Mouse (Mus musculus) hindbrain, embryonic 10.5 days (tissue): ENCODE measurements around the gene Nat14. TPM values are rescaled to one million over a fixed set of nuclear protein-coding genes. Genes with fewer than 3 reads are reported as not detected.
A peak's percentile ranks its signal among the peaks of the same experiment; 100 is the strongest.

Experiments used
- DNase-seq: peaks from one replicate; pipeline ENCODE4 v3.0.0-alpha.2; 2017; ENCODE audit warnings: low spot score
- H3K27ac ChIP-seq: fragments of 300-500 bp; sonication (generic); 2 replicates; pipeline ENCODE4 v1.5.1; 2016; ENCODE audit warnings: mild to moderate bottlenecking, moderate library complexity
- H3K27me3 ChIP-seq: fragments of 300-500 bp; sonication (generic); 2 replicates; pipeline ENCODE4 v1.6.1; 2016; ENCODE audit warnings: mild to moderate bottlenecking; ENCODE audit not compliant: poor library complexity, insufficient read depth, severe bottlenecking
- H3K36me3 ChIP-seq: fragments of 300-500 bp; sonication (generic); 2 replicates; pipeline ENCODE4 v1.6.1; 2016; ENCODE audit warnings: mild to moderate bottlenecking, moderate library complexity
- H3K4me1 ChIP-seq: fragments of 300-500 bp; sonication (generic); replicated peaks from 2 replicates; pipeline ENCODE4 v1.6.1; 2016; ENCODE audit warnings: mild to moderate bottlenecking
- H3K4me3 ChIP-seq: fragments of 300-500 bp; sonication (generic); 2 replicates; pipeline ENCODE4 v1.5.1; 2016; ENCODE audit warnings: mild to moderate bottlenecking, moderate library complexity
- H3K9me3 ChIP-seq: fragments of 300-500 bp; sonication (generic); 2 replicates; pipeline ENCODE4 v1.6.1; 2016; ENCODE audit warnings: mild to moderate bottlenecking, moderate library complexity
- WGBS: fragments of 180-500 bp; shearing (Covaris S2); methylation state at CpG from one replicate; pipeline ENCODE4 v1.1.7; 2016; 5-methylcytosine and 5-hydroxymethylcytosine counted together
- polyA plus RNA-seq: library from polyadenylated mRNA; unstranded; fragments of >200 nt; fragmentation: Nextera tagmentation; extraction: Ambion mirVana; gene quantifications from 2 replicates; pipeline ENCODE4 v1.2.1, GENCODE M21; 2016

Gene Nat14
- polyA plus RNA-seq, 1 experiment from 2014 or later, result 9.6 TPM

GRCm38 (mm10) chr7:4906466-4906950 is 15.3 kb upstream of the Nat14 start, which contains the start of gene Gm36210:
TSS of gene Gm36210 (minus strand) at chr7:4906516.
- H3K27me3 ChIP-seq, result no peaks in the 10 kb centered on the region
- H3K4me3 ChIP-seq, result no peak within 1 kb of the TSS
- no peak for DNase-seq
- no peak within 1 kb of the TSS for H3K27ac ChIP-seq
- WGBS, result 68% methylated on average over 10 of the region's 10 CpGs
- peaks cover 6% of the 10 kb centered on the region; the same call in 1 of the 2 replicates for H3K9me3 ChIP-seq
- H3K4me1 ChIP-seq, result 0 out of 2 replicates have a peak, but pooled peaks cover 2% of the 10 kb centered on the region
- H3K36me3 ChIP-seq, result no peaks in the 10 kb centered on the region

GRCm38 (mm10) chr7:4911561-4911960 is 10.3 kb upstream of the Nat14 start:
- no peak overlapping the region for H3K27ac ChIP-seq
- H3K4me3 ChIP-seq, result no peak overlapping the region
- peaks cover 14% of the 10 kb centered on the region for H3K4me1 ChIP-seq
- H3K36me3 ChIP-seq, result no peaks in the 10 kb centered on the region
- WGBS, result 31% methylated on average over 9 of the region's 9 CpGs
- DNase-seq, result peak; percentile 75
- no peaks in the 10 kb centered on the region for H3K9me3 ChIP-seq
- no peaks in the 10 kb centered on the region for H3K27me3 ChIP-seq

GRCm38 (mm10) chr7:4912248-4912647 is 9.6 kb upstream of the Nat14 start:
- WGBS, result 59% methylated on average over 5 of the region's 5 CpGs

GRCm38 (mm10) chr7:4915007-4915665 is 6.7 kb upstream of the Nat14 start, which contains the start of gene Zfp628:
TSS of gene Zfp628 (plus strand) at chr7:4915217.
- peak; percentile 94 for DNase-seq
- Histone ChIP-seq H3K9me3 (0 out of 2 replicates have a peak, but pooled peaks cover 3% of the 10 kb centered on the region), H3K4me3 (peak within 1 kb of the TSS; percentile 81), H3K36me3 (peaks cover 30% of the 10 kb centered on the region), H3K4me1 (peaks cover 17% of the 10 kb centered on the region), H3K27me3 (no peaks in the 10 kb centered on the region), H3K27ac (peak within 1 kb of the TSS; percentile 100)
- under 1% methylated on average over 56 of the region's 56 CpGs for WGBS

More at GRCm38 (mm10) chr7:4912248-4912647, 9.6 kb upstream of the Nat14 start:
- H3K27ac ChIP-seq, result no peak overlapping the region
- no peak overlapping the region for H3K4me3 ChIP-seq
- peaks cover 2% of the 10 kb centered on the region for H3K36me3 ChIP-seq
- no peaks in the 10 kb centered on the region for H3K9me3 ChIP-seq
- H3K27me3 ChIP-seq, result no peaks in the 10 kb centered on the region
- H3K4me1 ChIP-seq, result peaks cover 17% of the 10 kb centered on the region
- no peak for DNase-seq

GRCm38 (mm10) chr7:4915669-4916416 is 6.0 kb upstream of the Nat14 start:
- WGBS, result 27% methylated on average over 14 of the region's 14 CpGs
- peaks cover 23% of the 10 kb centered on the region for H3K4me1 ChIP-seq
- peak overlapping the region; percentile 81 for H3K4me3 ChIP-seq
- peak overlapping the region; percentile 100 for H3K27ac ChIP-seq
- H3K27me3 ChIP-seq, result no peaks in the 10 kb centered on the region
- no peak for DNase-seq
- H3K36me3 ChIP-seq, result peaks cover 37% of the 10 kb centered on the region
- 0 out of 2 replicates have a peak, but pooled peaks cover 3% of the 10 kb centered on the region for H3K9me3 ChIP-seq

- H3K4me3 ChIP-seq, result no peak overlapping the region
- H3K4me1 ChIP-seq, result peaks cover 40% of the 10 kb centered on the region
- H3K27me3 ChIP-seq, result no peaks in the 10 kb centered on the region
- no peak overlapping the region for H3K27ac ChIP-seq
- peaks cover 46% of the 10 kb centered on the region for H3K36me3 ChIP-seq
- 92% methylated on average over 2 of the region's 2 CpGs for WGBS
- no peak for DNase-seq
- 0 out of 2 replicates have a peak, but pooled peaks cover 3% of the 10 kb centered on the region for H3K9me3 ChIP-seq
Measured at GRCm38 (mm10) chr7:4917494-4917893, 4.3 kb upstream of the Nat14 start.

GRCm38 (mm10) chr7:4918681-4919080 is 3.1 kb upstream of the Nat14 start:
- no peak for DNase-seq
- peaks cover 46% of the 10 kb centered on the region for H3K36me3 ChIP-seq
- no peaks in the 10 kb centered on the region for H3K27me3 ChIP-seq
- no peak overlapping the region for H3K27ac ChIP-seq
- H3K9me3 ChIP-seq, result 0 out of 2 replicates have a peak, but pooled peaks cover 3% of the 10 kb centered on the region
- H3K4me1 ChIP-seq, result peaks cover 52% of the 10 kb centered on the region
- WGBS, result 94% methylated on average over 15 of the region's 15 CpGs
- H3K4me3 ChIP-seq, result peak overlapping the region; percentile 9; the same call in 1 of the 2 replicates

- Histone ChIP-seq H3K27me3 (no peaks in the 10 kb centered on the region), H3K27ac (no peak overlapping the region), H3K4me3 (peak overlapping the region; percentile 9; the same call in 1 of the 2 replicates), H3K9me3 (peaks cover 3% of the 10 kb centered on the region; the same call in 1 of the 2 replicates), H3K36me3 (peaks cover 46% of the 10 kb centered on the region), H3K4me1 (peaks cover 56% of the 10 kb centered on the region)
- DNase-seq, result no peak
- 85% methylated on average over 21 of the region's 21 CpGs for WGBS
Measured at GRCm38 (mm10) chr7:4919096-4919495, 2.7 kb upstream of the Nat14 start.

GRCm38 (mm10) chr7:4919971-4920370 is 1.9 kb upstream of the Nat14 start:
- 84% methylated on average over 21 of the region's 21 CpGs for WGBS
- peaks cover 3% of the 10 kb centered on the region; the same call in 1 of the 2 replicates for H3K9me3 ChIP-seq

GRCm38 (mm10) chr7:4920496-4920895 is 1.3 kb upstream of the Nat14 start:
- 93% methylated on average over 19 of the region's 19 CpGs for WGBS
- peaks cover 46% of the 10 kb centered on the region for H3K36me3 ChIP-seq
- H3K27me3 ChIP-seq, result no peaks in the 10 kb centered on the region
- H3K27ac ChIP-seq, result peak overlapping the region; percentile 90; the same call in 1 of the 2 replicates
- H3K9me3 ChIP-seq, result peaks cover 3% of the 10 kb centered on the region; the same call in 1 of the 2 replicates
- peak overlapping the region; percentile 11; the same call in 1 of the 2 replicates for H3K4me3 ChIP-seq
- H3K4me1 ChIP-seq, result peaks cover 66% of the 10 kb centered on the region
- DNase-seq, result no peak

More at GRCm38 (mm10) chr7:4919971-4920370, 1.9 kb upstream of the Nat14 start:
- Histone ChIP-seq H3K4me3 (no peak overlapping the region), H3K4me1 (peaks cover 61% of the 10 kb centered on the region), H3K36me3 (peaks cover 46% of the 10 kb centered on the region), H3K27me3 (no peaks in the 10 kb centered on the region), H3K27ac (no peak overlapping the region)
- DNase-seq, result no peak

- Histone ChIP-seq H3K4me3 (peak overlapping the region; percentile 57; the same call in 1 of the 2 replicates), H3K27me3 (no peaks in the 10 kb centered on the region), H3K4me1 (peaks cover 67% of the 10 kb centered on the region), H3K36me3 (peaks cover 46% of the 10 kb centered on the region), H3K9me3 (peaks cover 3% of the 10 kb centered on the region; the same call in 1 of the 2 replicates), H3K27ac (peak overlapping the region; percentile 90)
- 62% methylated on average over 23 of the region's 23 CpGs for WGBS
- no peak for DNase-seq
Measured at GRCm38 (mm10) chr7:4920976-4921823, 628 bp upstream of the Nat14 start.

GRCm38 (mm10) chr7:4922508-4922907 is 680 bp downstream of the Nat14 start:
- no peaks in the 10 kb centered on the region for H3K27me3 ChIP-seq
- peaks cover 73% of the 10 kb centered on the region for H3K4me1 ChIP-seq
- peak overlapping the region; percentile 57 for H3K4me3 ChIP-seq
- H3K27ac ChIP-seq, result peak overlapping the region; percentile 90
- H3K9me3 ChIP-seq, result peaks cover 3% of the 10 kb centered on the region; the same call in 1 of the 2 replicates
- under 1% methylated on average over 14 of the region's 14 CpGs for WGBS
- peaks cover 42% of the 10 kb centered on the region for H3K36me3 ChIP-seq
- DNase-seq, result peak; percentile 92
